Mouse (Mus musculus): ENCODE results near the gene Bcl7b.

GRCm38 (mm10) chr5:135161221-135161620 is 6.9 kb upstream of the Bcl7b start:
- TF ChIP-seq POLR2A (IDR thresholded peaks at IDR 0.05; ENCODE audit: low read depth, low read length) (no peak), CTCF (IDR thresholded peaks at IDR 0.05; ENCODE audit: extremely low read depth, insufficient read length, insufficient replicate concordance, low read depth, low read length) (no peak)
